Mouse (Mus musculus): ENCODE data around the gene Isg20l2. TPM values are rescaled to one million over a fixed set of nuclear protein-coding genes. Genes with fewer than 3 reads are reported as not detected.

Isg20l2 gene
- polyA plus RNA-seq (2012; rRNA removed): 28.2 and 29.1 TPM in 2 replicates

GRCm38 (mm10) chr3:87930078-87930795, at the start of gene Isg20l2, which contains the start of gene Rrnad1:
TSS of gene Isg20l2 (plus strand) at chr3:87930314.
TSS of gene Rrnad1 (minus strand) at chr3:87930717.

GRCm38 (mm10) chr3:87885281-87886003, 44.7 kb upstream of the Isg20l2 start, which contains the start of gene Prcc:
TSS of gene Prcc (minus strand) at chr3:87885608.

GRCm38 (mm10) chr3:87905880-87906485, 24.1 kb upstream of the Isg20l2 start, which contains the start of gene Hdgf:
TSS of gene Hdgf (plus strand) at chr3:87906321.

GRCm38 (mm10) chr3:87919336-87920108, 10.6 kb upstream of the Isg20l2 start, which contains the start of gene Mrpl24:
TSS of gene Mrpl24 (plus strand) at chr3:87919506.

GRCm38 (mm10) chr3:87948378-87949265, 18.5 kb downstream of the Isg20l2 start, which contains the start of gene Crabp2:
TSS of gene Crabp2 (plus strand) at chr3:87948666.

GRCm38 (mm10) chr3:87970939-87971488, 40.9 kb downstream of the Isg20l2 start, which contains the start of gene Nes:
TSS of gene Nes (plus strand) at chr3:87971078.

Other genes starting within 250 kb of the Isg20l2 start
- gene Lrrc71, start 181.7 kb upstream of the Isg20l2 start, polyA plus RNA-seq (2012; rRNA removed): 0.40 and 0.59 TPM in 2 replicates
- gene Ntrk1, start 135.2 kb upstream of the Isg20l2 start, polyA plus RNA-seq (2012; rRNA removed): 3.3 and 15.5 TPM in 2 replicates
- 2.1 and 3.5 TPM in 2 replicates for gene Insrr, start 133.4 kb upstream of the Isg20l2 start, polyA plus RNA-seq (2012; rRNA removed)
- gene Pear1, start 106.0 kb upstream of the Isg20l2 start, polyA plus RNA-seq (2012; rRNA removed): 13.9 and 24.8 TPM in 2 replicates
- 0.01 TPM in 1 of 2 replicates, not detected in the other for gene Sh2d2a, start 83.6 kb upstream of the Isg20l2 start, polyA plus RNA-seq (2012; rRNA removed)
- gene Prcc, start 44.7 kb upstream of the Isg20l2 start, polyA plus RNA-seq (2012; rRNA removed): 56.0 and 60.4 TPM in 2 replicates
- 184 and 192 TPM in 2 replicates for gene Hdgf, start 24.0 kb upstream of the Isg20l2 start, polyA plus RNA-seq (2012; rRNA removed)
- gene Mrpl24, start 10.8 kb upstream of the Isg20l2 start, polyA plus RNA-seq (2012; rRNA removed): 110 and 113 TPM in 2 replicates
- 49.8 and 52.1 TPM in 2 replicates for gene Rrnad1, start 403 bp downstream of the Isg20l2 start, polyA plus RNA-seq (2012; rRNA removed)
- 42.6 and 66.3 TPM in 2 replicates for gene Crabp2, start 18.4 kb downstream of the Isg20l2 start, polyA plus RNA-seq (2012; rRNA removed)
- 42.3 and 48.2 TPM in 2 replicates for gene Nes, start 40.8 kb downstream of the Isg20l2 start, polyA plus RNA-seq (2012; rRNA removed)
- 53.5 and 58.6 TPM in 2 replicates for gene Bcan, start 69.9 kb downstream of the Isg20l2 start, polyA plus RNA-seq (2012; rRNA removed)
- 0.76 and 0.87 TPM in 2 replicates for gene Hapln2, start 97.3 kb downstream of the Isg20l2 start, polyA plus RNA-seq (2012; rRNA removed)
- 16.2 and 17.5 TPM in 2 replicates for gene Gpatch4, start 112.8 kb downstream of the Isg20l2 start, polyA plus RNA-seq (2012; rRNA removed)
- 95.1 and 96.9 TPM in 2 replicates for gene Naxe, start 128.2 kb downstream of the Isg20l2 start, polyA plus RNA-seq (2012; rRNA removed)
- gene Ttc24, start 148.0 kb downstream of the Isg20l2 start, polyA plus RNA-seq (2012; rRNA removed): 0.09 TPM in 1 of 2 replicates, not detected in the other
- gene Iqgap3, start 151.7 kb downstream of the Isg20l2 start, polyA plus RNA-seq (2012; rRNA removed): 14.2 and 15.2 TPM in 2 replicates
- 46.1 and 48.3 TPM in 2 replicates for gene Mef2d, start 212.1 kb downstream of the Isg20l2 start, polyA plus RNA-seq (2012; rRNA removed)

Data from central nervous system, embryonic 14 days (tissue).